Mouse (Mus musculus): ENCODE results near the gene Patz1. TPM values are rescaled to one million over a fixed set of nuclear protein-coding genes. Genes with fewer than 3 reads are reported as not detected.

The Patz1 gene
- polyA plus RNA-seq, 1 experiment = 36.3 TPM

DNA sequence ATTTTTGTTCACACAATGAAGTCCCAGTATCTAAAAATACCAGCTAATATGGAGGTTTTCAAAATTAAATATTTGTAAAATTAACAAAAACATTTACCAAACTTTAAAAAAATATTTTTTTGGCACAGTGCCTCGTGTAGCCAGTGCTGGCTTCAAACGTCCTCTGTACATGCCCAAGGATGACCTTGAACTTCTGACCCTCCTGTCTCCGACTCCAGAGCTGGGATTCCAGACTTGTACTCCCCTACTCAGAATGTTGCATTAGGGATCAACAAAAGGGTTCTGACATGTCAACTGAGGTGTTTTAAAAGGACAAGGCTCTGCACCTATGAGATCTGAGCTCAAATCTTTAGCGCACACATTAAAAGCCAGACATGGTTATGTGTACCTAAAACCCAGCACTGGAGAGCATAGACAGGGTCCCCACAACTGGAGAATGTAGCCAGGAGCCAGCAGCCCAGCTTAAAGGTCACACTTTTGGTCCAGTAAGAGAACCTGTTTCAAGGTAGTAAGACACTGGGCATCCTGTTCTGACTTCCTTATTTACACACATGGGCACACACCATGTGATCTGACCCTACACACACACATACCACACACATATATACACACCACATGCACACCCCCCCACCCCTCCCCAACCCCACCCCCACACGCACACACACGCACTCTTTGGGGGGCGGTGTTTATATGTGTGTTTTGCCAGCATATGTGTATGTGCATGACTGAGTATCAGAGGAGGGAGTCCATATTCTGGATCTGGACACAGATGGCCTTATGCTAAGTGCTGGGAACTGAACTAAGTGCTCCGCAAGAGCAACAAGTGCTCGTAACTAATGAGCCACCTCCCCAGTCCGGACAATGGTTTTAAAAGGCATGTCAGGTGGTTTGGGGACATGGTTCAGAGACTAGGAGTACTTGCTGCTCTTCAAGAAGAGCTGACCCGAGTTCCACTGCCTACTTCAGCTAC lies 40.4 kb downstream of the Patz1 start:
- Histone ChIP-seq H3K27me3 (replicated peaks; ENCODE audit: control insufficient read depth, insufficient read depth, low read length) (no peaks in the 10 kb centered on the region), H3K4me1 (ENCODE audit: control insufficient read depth, insufficient read depth, low read length) (peaks cover 3% of the 10 kb centered on the region; the same call in 1 of the 2 replicates), H3K27ac (ENCODE audit: insufficient read depth, low read depth, low read length) (no peak overlapping the region), H3K36me3 (ENCODE audit: control insufficient read depth, insufficient read depth, low read length) (no peaks in the 10 kb centered on the region), H3K4me3 (ENCODE audit: insufficient read depth, low read depth, low read length) (no peak overlapping the region)
- TF ChIP-seq POLR2A (IDR thresholded peaks at IDR 0.05; ENCODE audit: low read depth, low read length) = no peak
- TF ChIP-seq CTCF (conservative IDR thresholded peaks at IDR 0.05; ENCODE audit: insufficient read depth, insufficient read length, low read depth, low read length) = no peak
- 72% methylated on average over 11 of the region's 11 CpGs for WGBS
- DNase-seq = no peak

DNA sequence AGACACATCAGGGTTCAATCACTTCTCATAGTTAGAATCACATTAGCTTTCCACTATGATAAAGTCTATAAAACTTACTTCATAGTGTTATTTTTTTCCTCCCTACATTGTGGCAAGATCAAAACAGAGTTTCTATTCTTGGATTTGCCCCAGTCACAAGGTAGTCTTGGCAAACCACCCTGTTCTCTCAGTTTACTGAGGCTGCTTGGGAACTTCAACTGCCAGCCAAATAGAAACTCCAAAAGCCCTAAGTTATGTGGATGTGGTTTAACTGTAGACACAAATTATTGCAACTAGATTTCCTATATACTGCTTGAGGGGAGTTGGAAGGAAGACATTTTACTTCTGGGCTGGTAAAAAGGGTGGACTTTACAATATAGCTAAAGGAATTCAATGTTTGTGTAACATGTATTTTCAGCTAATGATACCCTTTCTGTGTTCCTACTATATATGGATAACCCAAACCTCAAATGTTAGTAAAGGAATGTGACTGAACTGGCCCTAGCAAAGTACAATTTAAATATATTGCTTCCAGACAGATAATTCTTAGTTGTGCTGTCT lies 41.3 kb downstream of the Patz1 start, which contains the start of gene Pik3ip1:
Gene Pik3ip1, plus strand, starts transcription at position 511 of the 561 bp plus-strand sequence.
- Histone ChIP-seq H3K4me3 (ENCODE audit: insufficient read depth, low read depth, low read length) (peak within 1 kb of the TSS; percentile 60), H3K36me3 (ENCODE audit: control insufficient read depth, insufficient read depth, low read length) (no peaks in the 10 kb centered on the region), H3K27me3 (replicated peaks; ENCODE audit: control insufficient read depth, insufficient read depth, low read length) (no peaks in the 10 kb centered on the region), H3K27ac (ENCODE audit: insufficient read depth, low read depth, low read length) (peak within 1 kb of the TSS; percentile 89), H3K4me1 (ENCODE audit: control insufficient read depth, insufficient read depth, low read length) (peaks cover 9% of the 10 kb centered on the region; the same call in 1 of the 2 replicates)
- TF ChIP-seq POLR2A (IDR thresholded peaks at IDR 0.05; ENCODE audit: low read depth, low read length) = no peak
- no peak for TF ChIP-seq CTCF (conservative IDR thresholded peaks at IDR 0.05; ENCODE audit: insufficient read depth, insufficient read length, low read depth, low read length)
- DNase-seq = peak; percentile 33

DNA sequence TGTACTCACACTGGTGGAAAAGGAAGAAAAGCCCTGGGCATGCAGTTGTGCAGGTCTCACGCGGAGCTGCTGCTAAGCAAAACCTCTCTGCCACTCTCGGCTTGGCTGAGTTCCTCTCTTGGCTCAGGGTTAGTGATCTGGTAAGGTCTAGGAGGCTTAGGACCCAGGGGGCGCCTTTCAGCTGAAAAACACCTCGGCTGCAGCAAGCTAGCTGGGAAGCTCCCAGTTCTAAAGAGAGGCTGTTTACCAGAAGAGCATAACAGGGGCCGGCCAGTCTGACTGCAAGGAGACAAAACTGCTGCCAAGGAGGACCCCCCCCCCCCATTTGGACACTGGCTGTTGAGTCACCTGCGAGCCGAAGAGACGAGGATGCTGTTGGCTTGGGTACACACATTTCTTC lies 41.9 kb downstream of the Patz1 start:
- DNase-seq = peak; percentile 89
- Histone ChIP-seq H3K27ac (ENCODE audit: insufficient read depth, low read depth, low read length) (peak overlapping the region; percentile 89), H3K36me3 (ENCODE audit: control insufficient read depth, insufficient read depth, low read length) (no peaks in the 10 kb centered on the region), H3K4me3 (ENCODE audit: insufficient read depth, low read depth, low read length) (peak overlapping the region; percentile 60), H3K27me3 (replicated peaks; ENCODE audit: control insufficient read depth, insufficient read depth, low read length) (no peaks in the 10 kb centered on the region), H3K4me1 (ENCODE audit: control insufficient read depth, insufficient read depth, low read length) (peaks cover 11% of the 10 kb centered on the region; the same call in 1 of the 2 replicates)
- under 1% methylated on average over 9 of the region's 9 CpGs for WGBS
- no peak for TF ChIP-seq POLR2A (IDR thresholded peaks at IDR 0.05; ENCODE audit: low read depth, low read length)
- peak; percentile 40; the same call in 1 of the 2 replicates for TF ChIP-seq CTCF (conservative IDR thresholded peaks at IDR 0.05; ENCODE audit: insufficient read depth, insufficient read length, low read depth, low read length)

DNA sequence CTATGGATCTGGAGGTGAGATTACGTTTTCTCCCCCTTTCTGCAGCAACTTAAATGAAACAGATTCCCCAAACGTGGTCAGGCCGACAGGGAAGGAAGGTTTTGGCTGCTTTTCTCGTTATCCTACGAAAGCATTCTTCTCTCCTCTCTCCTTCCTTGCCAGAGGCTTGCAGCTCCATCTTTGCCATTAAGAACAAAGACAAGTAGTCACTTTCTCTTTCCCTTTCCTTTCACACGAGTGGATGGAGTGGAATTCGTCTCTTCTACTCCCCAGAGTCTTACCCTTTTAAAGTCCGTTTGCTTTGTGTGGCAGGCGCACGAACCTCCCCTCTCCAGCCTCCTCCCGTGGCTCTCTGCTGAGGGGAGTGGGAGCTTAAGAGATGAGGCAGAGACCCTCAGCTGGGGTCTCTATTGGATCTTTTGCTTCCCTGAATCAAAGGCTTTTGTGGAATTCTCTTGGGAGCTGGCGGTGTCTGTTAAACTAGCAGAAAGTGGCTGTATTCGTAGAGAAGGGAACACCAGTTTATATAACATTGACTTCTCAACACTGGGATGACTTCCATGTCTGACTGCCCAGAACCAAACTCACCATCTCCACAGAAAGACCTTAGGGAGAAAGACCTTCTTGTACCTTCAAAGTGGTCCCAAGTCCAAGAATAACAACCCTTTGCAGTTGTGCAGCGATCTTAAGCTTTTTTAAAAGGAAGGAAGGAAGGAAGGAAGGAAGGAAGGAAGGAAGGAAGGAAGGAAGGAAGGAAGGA lies 42.5 kb downstream of the Patz1 start:
- Histone ChIP-seq H3K27me3 (replicated peaks; ENCODE audit: control insufficient read depth, insufficient read depth, low read length) (no peaks in the 10 kb centered on the region), H3K27ac (ENCODE audit: insufficient read depth, low read depth, low read length) (peak overlapping the region; percentile 89), H3K36me3 (ENCODE audit: control insufficient read depth, insufficient read depth, low read length) (no peaks in the 10 kb centered on the region), H3K4me3 (ENCODE audit: insufficient read depth, low read depth, low read length) (peak overlapping the region; percentile 60), H3K4me1 (ENCODE audit: control insufficient read depth, insufficient read depth, low read length) (peaks cover 13% of the 10 kb centered on the region; the same call in 1 of the 2 replicates)
- 3% methylated on average over 14 of the region's 14 CpGs for WGBS
- TF ChIP-seq POLR2A (IDR thresholded peaks at IDR 0.05; ENCODE audit: low read depth, low read length) (no peak), CTCF (conservative IDR thresholded peaks at IDR 0.05; ENCODE audit: insufficient read depth, insufficient read length, low read depth, low read length) (no peak)
- DNase-seq = no peak

DNA sequence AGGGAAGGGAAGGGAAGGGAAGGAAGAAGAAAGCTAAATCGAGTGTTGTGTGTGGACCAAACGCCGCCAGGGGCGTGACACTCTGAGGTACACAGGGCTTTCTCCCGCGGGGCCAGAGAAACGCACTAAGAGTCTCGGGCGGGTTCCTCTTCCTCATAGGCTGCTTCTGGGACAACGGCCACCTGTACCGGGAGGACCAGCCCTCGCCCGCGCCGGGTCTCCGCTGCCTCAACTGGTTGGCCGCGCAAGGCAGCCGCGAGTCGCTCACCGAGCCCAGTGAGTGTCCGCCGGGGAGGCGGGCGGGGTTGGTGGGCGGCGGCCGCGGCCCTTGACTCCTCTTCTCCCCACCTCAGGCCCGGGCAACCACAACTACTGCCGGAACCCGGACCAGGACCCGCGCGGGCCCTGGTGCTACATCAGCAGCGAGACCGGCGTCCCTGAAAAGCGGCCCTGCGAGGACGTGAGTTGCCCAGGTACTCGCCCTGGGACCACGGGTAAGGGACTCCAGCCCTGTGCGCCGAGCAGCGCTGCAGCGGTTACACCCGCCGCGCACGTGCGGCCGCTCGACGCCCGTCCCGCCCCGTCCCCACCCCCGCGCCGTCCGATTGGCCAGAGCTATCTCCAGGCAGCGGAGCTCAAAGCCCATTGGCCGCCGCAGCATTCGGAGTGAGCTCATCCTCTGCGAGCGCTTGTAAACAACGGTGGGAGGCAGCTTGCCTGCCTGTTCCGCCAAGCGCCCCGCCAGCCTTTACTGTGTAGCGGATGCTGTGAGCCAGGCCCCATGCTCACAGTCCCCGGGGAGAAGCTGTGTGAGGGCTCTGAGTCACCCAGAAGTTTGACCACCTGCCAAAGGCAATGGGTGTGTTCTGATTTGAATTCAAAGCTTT lies 43.3 kb downstream of the Patz1 start:
- H3K4me1 ChIP-seq (ENCODE audit: control insufficient read depth, insufficient read depth, low read length) = peaks cover 13% of the 10 kb centered on the region; the same call in 1 of the 2 replicates
- DNase-seq = peak; percentile 95
- H3K27me3 ChIP-seq (replicated peaks; ENCODE audit: control insufficient read depth, insufficient read depth, low read length) = no peaks in the 10 kb centered on the region
- H3K27ac ChIP-seq (ENCODE audit: insufficient read depth, low read depth, low read length) = peak overlapping the region; percentile 89
- H3K36me3 ChIP-seq (ENCODE audit: control insufficient read depth, insufficient read depth, low read length) = no peaks in the 10 kb centered on the region
- TF ChIP-seq POLR2A (IDR thresholded peaks at IDR 0.05; ENCODE audit: low read depth, low read length) (peak; percentile 37), CTCF (conservative IDR thresholded peaks at IDR 0.05; ENCODE audit: insufficient read depth, insufficient read length, low read depth, low read length) (no peak)
- WGBS = 1% methylated on average over 75 of the region's 75 CpGs
- H3K4me3 ChIP-seq (ENCODE audit: insufficient read depth, low read depth, low read length) = peak overlapping the region; percentile 60

DNA sequence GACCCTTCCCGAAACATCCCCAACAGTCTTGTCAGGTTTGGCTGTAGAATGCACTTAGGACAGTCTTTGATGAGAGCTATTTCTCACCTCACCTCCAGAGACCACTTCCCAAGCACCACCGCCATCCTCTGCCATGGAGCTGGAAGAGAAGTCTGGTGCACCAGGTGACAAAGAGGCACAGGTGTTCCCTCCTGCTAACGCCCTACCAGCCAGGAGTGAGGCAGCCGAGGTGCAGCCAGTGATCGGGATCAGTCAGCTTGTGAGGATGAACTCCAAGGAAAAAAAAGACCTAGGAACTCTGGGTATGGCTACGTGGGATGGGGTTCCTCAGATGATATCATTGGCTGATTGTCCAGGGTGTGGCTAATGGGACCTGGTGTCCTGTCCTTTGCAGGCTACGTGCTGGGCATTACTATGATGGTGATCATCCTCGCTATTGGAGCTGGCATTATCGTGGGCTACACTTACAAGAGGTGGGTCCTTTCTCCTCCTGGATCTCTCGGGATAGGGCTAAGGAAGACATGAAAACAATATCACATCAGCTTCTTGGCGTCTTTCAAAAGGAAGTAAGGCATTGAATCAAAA lies 44.5 kb downstream of the Patz1 start:
- WGBS = 90% methylated on average over 11 of the region's 11 CpGs
- no peaks in the 10 kb centered on the region for H3K36me3 ChIP-seq (ENCODE audit: control insufficient read depth, insufficient read depth, low read length)
- H3K4me1 ChIP-seq (ENCODE audit: control insufficient read depth, insufficient read depth, low read length) = peaks cover 13% of the 10 kb centered on the region; the same call in 1 of the 2 replicates
- no peaks in the 10 kb centered on the region for H3K27me3 ChIP-seq (replicated peaks; ENCODE audit: control insufficient read depth, insufficient read depth, low read length)
- peak overlapping the region; percentile 83; the same call in 1 of the 2 replicates for H3K27ac ChIP-seq (ENCODE audit: insufficient read depth, low read depth, low read length)
- no peak for TF ChIP-seq CTCF (conservative IDR thresholded peaks at IDR 0.05; ENCODE audit: insufficient read depth, insufficient read length, low read depth, low read length)
- TF ChIP-seq POLR2A (IDR thresholded peaks at IDR 0.05; ENCODE audit: low read depth, low read length) = no peak
- no peak overlapping the region for H3K4me3 ChIP-seq (ENCODE audit: insufficient read depth, low read depth, low read length)
- no peak for DNase-seq

All from kidney, adult 2 months (tissue).